Mouse (Mus musculus) kidney, postnatal 10 days (tissue): ENCODE results near the gene Emid1.

Experiments
- DNase-seq: peaks from one replicate; pipeline ENCODE4 v3.0.0; 2021; ENCODE audit warnings: mixed read lengths

The Emid1 gene

DNA sequence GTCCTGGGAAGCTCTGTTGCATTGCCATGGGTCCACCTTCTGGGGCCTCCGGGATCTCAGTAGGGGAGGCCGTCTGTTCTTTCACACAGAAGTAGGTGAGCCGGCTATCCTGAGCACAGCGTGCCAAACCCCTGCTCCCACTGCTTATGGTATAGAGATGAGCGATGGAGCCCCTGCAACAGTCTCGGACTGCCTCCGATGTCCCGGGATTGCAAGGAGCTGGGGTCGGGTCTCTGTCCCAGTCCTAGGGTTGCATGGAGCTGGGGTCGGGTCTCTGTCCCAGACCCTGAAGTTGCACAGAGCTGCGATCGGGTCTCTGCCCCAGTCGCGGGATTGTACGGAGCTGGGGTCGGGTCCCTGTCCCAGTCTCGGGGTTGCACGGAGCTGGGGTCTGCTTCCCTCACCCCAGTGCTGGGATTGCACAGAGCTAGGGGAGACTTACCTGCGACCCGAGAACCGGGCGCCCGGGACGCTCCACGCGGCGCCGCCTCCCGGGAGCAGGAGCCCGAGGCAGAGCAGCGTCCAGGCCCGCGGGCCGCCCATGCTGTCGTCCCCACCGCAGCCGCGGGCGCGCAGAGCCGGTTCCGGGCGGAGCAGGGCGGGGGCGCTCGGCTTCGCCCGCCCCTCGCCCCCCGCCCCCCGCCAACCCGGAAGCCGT lies at the start of gene Emid1:
Gene Emid1 (minus strand): TSS at position 578 of the 658 bp plus-strand sequence.
- peak; percentile 75 for DNase-seq

DNA sequence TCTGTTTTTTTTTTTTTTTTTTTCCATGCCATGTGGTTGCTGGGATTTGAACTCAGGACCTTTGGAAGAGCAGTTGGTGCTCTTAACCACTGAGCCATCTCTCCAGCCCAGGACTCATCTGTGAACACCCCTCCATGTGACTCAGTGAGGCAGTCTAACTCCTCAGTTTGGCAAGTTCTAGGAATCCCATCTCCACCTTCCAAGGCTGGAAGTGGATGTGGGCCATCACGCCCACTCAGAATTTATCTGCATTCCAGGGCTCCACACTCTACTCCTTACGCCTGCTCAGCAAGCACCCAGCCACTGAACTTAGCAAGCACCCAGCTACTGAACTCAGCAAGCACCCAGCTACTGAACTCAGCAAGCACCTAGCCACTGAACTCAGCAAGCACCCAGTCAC lies 47.8 kb upstream of the Emid1 start:
- no peak for DNase-seq

DNA sequence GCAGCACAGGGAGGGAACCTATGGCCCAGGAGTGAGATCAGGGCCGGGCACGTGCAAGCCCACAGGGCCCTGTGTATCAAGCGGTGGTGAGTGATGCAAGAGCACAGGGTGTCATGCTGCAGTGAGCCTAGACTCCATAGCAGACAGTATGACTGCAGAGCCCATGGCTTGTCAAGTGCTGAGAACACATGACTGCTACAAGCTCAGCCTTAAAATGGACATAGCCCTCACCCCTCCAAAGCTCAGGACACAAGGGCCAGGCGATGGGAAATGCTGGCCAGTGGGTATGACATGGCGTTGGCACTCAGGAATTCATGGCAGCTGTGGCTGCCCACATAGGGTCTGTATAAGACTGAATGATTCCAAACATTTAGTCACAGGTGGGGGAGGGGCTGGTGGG lies 45.0 kb upstream of the Emid1 start:
- DNase-seq = no peak

DNA sequence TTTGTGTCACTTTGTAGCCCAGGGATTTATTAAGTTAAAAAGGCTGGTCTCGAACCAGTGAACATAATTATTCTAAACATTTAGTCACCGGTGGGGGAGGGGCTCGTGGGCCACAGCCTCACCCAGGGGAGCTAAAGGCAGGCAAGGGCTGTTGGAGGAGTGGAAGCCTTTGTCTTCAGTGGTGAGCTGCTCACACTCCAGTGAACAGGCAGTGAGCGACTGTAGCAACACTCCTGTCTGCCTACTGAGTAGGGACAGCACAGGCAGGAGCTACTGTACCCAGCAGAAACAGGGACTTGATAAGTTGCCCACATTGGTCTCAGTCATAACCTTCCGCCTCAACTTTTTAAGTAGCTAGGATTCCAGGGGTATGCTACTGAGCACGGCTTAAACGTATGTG lies 44.5 kb upstream of the Emid1 start:
- DNase-seq = no peak

DNA sequence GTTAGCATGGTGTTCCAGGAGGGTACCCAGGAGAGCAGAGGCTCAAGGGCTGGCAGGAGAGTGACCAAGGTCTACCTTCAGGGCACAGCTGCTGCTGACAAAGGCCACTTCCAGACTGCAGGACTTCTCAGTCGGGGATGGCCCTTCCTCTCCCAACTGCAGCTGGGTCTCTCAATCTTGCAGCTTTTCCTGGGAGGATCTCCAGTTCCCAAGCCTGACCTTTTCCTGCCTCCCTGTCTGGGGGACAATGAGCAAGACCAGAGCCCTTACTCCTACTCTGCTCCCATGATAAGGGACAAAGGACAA lies 41.5 kb upstream of the Emid1 start:
- no peak for DNase-seq

DNA sequence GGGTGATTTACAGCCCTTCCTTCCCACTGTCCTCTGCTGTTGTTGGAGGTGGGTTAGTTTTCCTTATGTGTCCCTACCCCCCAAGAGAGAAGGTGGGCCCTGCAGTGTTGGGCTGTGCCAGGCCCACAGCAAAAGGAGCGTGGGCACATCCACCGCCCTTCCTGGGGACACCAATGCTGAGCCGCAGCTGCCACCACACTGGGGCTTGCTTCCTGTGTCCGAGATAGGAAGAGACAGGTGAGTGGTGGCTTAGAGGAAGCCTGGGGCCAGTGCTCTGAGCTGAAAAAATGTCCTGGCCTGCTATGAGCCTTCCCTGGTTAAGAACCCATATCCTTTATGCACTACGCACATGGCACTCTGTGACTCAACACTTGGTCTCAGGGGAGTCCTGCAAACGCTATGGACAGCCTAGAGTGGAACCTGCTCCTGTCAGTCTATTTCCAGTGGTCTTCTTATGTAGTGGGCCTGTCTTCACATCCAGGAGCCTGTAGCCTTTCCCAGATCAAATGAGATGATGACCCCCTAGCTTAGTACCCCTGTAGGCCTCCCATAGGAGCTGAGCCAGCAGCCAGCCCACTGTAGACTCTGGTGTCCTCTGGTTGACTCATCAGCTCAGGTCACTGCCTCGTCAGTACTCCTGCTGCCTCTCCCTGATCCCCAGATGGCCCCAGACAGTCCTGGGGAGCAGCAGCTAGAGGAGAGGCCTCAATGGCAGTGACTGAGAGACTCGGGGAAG lies 41.0 kb upstream of the Emid1 start:
- DNase-seq = no peak

DNA sequence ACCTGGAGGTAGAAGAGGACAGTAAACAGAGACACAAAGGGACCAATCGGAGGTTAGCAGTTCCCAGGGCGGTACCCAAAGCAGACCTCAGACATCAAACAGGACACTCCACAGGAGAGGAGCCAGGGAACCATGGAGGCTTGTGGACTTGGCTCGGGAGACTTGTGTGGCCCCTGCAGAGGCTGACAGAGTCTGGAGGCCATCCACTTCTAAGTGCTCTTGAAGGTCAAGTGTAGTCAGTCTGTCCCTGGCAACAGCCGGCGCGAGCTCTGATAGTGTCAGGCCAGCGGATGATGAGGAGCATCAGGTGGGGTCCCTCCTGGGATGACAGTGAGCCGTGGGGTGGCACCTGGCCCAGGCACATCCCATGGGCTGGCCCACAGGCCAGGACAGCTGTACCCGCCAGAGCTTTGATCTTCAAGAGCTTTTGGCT lies 40.0 kb upstream of the Emid1 start:
- DNase-seq = no peak

DNA sequence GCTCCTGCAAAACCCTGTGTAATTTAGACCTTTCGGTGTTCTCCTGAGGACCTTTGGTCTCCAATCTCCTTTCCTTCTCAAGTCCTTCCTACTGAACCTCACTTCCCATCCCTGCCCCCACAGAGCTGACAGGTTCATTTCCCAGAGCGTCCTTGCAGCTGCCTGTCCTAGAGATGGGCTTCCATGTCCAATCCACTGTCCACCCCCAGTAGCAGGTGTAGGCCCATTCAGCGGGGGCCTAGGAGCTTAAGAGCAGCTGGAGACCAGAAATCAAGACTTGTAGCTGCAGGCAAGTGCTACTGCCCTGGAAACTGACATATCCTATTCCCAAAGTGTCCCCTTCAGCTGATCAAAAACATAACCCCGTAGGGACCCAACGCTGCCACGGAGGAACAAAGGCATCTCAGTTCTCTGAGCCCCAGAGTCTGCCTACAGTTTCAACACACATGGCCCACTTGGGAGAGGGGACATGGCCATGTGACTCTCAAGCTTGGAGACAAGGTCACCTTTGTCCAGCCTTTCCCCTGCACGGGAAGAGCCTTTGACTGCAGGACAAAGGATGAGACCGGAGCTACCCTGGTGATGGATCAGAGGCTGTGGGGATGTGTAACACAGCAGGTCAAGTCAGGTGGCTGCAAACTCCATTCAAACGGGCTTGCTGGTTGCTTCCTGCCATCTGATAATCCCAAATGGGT lies 37.3 kb upstream of the Emid1 start:
- no peak for DNase-seq

DNA sequence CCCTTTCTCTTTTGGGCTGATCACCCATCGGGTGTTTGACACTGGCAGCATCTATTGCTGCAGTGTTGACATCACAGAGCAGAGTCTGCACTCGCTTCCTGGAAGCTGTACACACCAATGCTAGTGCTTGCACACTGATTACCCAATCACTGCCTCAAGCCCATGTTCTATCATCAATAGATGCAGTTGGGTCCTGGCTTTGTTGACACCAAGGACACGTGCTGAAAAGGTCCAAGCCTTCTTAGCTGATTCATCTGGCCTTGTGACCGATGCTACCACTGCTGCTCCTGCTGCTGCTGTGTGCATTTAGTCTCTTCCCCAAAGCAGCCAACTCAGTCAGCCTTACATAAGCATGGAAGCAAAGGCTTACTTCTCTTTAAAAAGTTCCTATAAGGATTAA lies 36.1 kb upstream of the Emid1 start:
- DNase-seq = no peak

DNA sequence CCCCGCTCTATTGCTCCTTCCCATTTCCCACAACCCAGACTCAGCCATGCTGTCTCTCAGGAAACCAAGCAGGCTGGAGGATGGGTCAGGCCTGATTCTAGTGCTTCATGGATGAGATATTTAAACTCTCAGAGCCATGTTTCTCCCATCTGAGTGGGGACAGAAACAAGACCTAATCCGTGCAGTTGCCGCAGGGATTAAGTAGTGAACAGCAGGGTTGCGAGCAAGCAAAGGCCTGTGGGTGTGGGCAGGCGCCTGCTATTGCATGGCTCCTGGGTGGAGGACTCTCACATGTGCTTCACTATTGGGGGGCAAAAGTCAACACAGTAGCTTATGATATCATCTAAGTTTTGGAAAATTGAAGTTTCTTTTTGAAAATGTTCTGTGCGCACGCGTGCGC lies 32.8 kb upstream of the Emid1 start:
- no peak for DNase-seq

DNA sequence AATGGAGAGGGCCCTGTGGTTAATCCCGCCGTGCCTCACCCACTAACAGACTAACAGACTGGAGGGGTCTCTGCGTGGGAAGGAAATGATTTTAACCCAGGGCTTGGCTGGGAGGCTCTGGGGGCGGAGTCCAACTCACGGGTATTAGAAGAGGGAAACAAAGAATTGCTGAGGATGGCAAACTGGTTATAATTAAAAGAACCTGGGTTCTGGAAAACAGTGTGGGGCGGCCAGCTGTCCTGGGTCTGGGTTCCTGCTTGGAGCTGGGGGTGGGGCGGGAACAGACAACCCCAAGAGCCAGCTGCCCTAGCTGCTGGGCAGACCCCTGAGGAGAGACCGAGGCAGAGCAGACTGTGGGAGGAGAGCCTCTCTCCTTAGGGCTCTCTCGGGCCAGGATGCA lies 32.2 kb upstream of the Emid1 start:
- DNase-seq = peak; percentile 39

DNA sequence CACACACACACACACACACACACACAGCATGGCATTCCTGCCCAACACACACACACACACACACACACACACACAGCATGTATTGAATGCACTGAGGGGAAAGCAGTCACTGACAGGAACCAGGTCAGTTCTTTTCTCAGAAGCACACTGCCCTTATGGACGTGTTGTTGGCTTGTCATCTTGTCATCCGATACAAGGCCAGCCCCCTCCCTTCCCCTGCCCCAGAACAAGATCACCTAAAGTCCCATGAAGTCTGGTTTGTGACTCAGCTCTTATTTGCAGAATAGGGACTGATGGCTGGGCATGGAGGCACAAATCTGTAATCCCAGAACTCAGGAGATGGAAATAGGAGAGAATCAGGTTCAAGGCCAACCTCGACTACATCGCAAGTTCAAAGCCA lies 30.8 kb upstream of the Emid1 start:
- DNase-seq = no peak

DNA sequence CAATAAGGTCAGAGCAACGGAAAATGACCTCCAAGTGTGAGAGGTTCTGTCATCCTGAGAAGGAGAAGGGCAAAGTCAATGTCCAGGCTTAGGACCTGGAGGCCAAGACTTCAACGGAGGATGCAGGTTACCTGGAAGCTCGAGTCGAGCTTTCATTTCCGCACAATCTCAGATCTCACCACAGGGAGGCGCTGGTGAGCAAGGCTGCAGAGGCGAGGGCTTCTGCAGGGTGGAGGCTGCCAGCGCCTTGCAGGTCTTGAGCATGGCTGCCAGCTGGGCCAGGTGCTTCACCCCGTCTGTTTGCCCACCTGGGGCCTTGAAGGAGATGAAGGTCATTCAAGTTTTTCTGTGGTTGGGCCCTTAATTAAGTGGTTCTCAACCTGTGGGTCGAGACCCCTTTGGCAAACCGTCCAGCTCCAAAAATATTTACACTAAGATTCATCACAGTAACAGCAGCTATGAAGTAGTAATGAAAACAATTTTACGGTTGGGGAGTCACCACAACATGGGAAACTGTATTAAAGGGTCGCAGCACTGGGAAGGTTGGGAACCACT lies 29.9 kb upstream of the Emid1 start:
- peak; percentile 91 for DNase-seq

DNA sequence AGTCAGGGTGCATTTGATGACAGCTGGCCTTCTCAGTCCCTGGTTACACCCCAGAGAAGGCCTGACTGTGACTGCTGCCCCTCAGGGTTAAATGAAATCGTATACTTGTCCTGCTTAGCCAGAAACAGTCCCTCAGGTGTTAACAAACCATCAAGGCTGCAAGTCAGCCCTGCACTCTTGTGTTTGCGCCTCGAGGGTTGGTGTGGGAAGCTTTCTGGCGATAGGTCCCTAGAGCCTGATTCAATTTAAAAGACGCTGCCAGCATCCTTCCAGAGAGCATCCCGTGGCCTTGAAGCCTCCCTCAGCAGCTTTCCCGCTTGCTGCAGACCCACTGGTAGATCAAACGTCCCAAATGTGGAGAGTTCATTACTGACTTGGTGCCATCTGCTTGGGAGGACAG lies 27.3 kb upstream of the Emid1 start:
- no peak for DNase-seq

DNA sequence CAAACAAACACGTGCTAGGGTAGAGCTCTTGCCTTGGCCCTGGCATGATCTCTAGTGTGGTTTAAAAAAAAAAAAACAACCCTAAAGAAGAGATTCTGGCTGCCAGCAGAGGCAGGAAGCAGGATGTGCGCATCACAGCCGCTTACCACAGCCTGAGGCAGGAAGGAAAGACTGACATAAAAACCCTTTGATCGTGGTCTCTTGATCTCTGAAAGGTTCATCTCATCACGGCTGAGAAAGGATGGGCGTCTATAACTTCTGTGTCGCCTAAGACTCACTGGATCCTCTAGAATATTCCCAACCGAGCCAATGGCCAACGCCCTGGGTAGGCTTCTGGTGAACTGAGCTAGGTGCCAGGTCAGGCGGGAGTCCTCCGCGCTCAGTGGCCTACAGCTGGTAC lies 25.1 kb upstream of the Emid1 start:
- peak; percentile 55 for DNase-seq

DNA sequence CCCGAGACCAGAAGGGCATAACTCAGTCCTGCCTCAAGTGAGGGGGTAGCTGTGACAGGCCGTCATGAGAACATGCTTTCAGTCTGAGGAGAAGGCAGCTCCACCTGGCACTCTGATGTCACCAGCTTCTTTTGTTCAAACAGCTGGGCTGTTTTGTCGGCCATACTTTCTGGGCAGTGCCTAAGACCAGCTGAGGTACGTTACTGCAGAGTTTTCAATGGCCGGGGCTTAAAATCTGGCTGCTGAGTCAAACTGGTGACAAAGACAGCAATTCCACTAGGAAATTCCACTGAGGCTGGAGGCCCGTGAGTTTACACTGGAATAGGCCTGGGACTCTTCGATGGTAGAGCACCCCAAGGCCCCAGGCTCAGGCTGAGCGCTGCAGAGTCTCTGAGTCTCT lies 24.6 kb upstream of the Emid1 start:
- no peak for DNase-seq

DNA sequence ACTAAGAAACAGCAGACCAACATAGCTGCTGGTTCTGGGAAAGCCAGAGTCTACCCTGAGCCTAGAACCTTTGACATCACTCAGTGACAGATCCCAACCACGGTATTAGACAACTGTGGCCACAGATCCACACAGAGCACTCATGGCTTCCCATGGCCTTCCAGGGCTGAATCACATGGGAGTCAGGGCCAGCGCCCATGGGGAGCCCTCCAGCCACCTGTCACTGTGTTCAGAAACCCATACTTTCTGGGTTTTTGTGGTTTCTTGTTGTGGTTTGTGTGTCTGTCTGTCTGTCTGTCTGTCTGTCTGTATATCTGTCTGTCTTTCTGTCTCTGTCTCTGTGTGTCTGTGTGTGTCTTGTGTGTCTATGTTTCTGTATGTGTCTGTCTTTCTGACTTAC lies 23.8 kb upstream of the Emid1 start:
- no peak for DNase-seq

DNA sequence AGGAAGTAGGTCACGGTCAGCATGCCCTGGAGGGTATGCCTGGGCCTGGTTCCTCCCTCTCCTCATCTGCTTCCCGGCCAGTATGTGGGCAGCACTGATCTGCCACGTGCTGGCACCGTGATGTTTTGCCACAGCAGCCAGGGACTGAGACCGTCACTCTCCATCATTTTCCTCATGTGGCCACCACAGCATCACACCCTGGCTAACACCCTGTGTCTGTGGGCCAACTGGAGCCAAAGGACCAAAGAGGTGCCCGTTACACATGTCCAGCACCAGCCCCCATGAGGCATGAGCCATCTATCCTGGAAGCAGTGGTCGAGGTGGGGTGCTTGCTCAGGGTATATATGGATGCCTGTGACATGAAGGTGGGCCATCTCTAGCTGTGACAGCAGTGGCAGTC lies 23.1 kb upstream of the Emid1 start:
- DNase-seq = no peak

DNA sequence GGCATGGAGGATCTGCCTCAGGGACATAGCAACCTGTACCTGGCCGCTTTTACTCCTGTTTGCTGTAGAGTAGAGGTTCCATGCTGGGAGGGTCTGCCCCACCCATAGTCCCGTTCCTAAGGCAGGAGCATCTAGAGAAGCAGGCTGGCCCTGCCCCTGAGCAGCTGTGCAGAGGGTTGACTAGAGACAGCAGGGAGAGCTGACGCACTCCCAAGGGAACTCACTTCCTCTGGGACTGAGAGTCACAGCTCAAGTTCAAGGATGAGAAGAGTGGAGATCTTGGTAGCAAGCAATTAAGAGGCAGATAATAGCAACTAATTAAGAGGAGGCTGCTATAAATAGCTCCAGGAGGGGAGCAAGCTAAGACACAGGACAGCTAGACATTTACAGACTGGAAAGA lies 20.8 kb upstream of the Emid1 start:
- no peak for DNase-seq

DNA sequence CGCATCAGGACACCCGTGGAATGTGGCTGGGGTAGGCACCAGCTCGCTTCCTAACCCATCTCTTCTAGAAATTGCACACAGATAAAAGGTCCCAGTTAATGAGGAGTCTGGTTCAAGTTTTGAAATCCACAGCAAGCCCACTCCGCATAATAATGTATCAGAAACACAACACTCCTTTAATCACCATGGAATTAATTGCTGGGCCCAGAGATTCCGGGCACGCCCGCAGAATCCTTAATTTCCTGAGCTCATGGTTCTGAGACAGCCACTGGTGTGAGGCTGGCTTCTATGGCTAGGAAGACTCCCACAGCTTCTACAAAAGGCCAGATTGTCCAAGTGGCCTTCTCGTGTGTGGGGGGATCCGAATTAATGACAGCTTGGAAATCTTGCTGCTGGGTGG lies 15.3 kb upstream of the Emid1 start:
- no peak for DNase-seq

DNA sequence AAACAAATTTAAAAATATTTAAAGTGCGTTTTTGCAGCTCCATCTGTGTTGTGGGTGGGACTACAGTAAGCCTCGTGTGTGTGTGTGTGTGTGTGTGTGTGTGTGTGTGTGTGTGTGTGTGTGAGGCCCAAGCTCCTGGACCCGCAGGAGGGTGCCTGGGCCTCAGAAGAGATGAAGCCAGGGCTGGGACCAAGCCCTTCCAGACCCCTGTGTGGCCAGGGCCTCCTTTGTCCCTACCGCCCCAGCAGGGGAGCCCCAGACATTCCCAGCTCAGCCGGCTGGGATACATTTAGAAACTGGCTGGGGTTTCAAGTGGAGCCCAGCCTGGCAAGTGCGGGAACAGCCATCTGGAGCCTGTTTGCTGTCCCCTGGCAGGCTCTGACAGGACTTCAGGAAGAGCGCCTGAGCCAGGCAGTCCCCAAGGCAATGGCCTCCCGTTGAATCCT lies 13.4 kb upstream of the Emid1 start:
- peak; percentile 64 for DNase-seq

DNA sequence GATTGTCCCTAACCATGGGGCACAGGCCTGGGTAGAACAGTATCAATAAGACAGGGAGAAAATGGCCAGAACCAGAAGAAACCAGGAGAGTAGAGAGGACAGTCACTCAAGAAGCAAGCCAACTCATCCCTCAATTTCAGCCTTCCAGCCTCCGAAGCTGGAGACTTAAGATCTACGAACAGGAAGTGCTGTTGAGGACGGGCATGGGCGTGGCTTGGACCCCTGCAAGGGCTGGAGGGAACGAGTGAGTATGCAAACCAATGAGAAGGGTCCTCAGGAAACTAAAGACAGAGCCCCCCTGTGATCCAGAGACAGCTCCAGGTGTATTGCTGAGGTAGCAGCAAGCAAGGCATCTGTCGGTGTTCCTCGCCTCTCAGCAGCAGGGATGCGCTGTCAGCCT lies 12.3 kb upstream of the Emid1 start:
- DNase-seq = no peak

DNA sequence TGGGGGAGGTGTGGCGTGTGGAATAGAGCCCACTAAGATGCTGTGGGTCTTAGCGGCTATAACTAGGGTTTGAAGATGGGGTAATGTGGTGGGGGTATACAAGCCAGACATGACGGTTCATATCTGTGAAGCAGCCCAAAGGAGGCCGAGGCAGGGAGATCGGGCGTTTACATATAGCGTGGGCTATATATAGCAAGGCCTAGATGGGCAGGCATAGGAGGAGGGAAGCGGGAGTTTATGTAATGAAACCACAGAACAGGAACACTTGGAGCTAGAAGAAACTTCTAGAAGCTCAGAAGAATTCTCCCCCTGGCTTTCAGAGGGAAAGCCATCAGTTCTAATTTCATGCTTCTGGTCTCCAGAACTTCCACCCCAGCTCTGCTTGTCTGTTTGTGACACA lies 11.4 kb upstream of the Emid1 start:
- no peak for DNase-seq
